Mouse (Mus musculus) heart, embryonic 12.5 days (tissue): ENCODE results near the gene Atr. TPM values are rescaled to one million over a fixed set of nuclear protein-coding genes. Genes with fewer than 3 reads are reported as not detected.
A peak's percentile ranks its signal among the peaks of the same experiment; 100 is the strongest.
"Not testable (repeated sequence)": the region's sequence is repeated elsewhere in the genome, so short reads cannot be mapped to it uniquely, and the experiment has no call there.

ENCODE experiments used
- ATAC-seq: fragments of 200-750 bp; cut with Nextera tagmentation; 2 replicates; pipeline ENCODE4 v1.8.0; 2017; ENCODE audit warnings: moderate TSS enrichment, moderate library complexity; ENCODE audit not compliant: insufficient number of reproducible peaks, low FRiP score
- H3K27ac ChIP-seq: fragments of 300-500 bp; sonication (generic); 2 replicates; pipeline ENCODE4 v1.5.1; 2016; ENCODE audit warnings: mild to moderate bottlenecking, moderate library complexity; ENCODE audit not compliant: poor library complexity, severe bottlenecking
- H3K27me3 ChIP-seq: fragments of 300-500 bp; sonication (generic); replicated peaks from 2 replicates; pipeline ENCODE4 v1.6.1; 2016; ENCODE audit warnings: mild to moderate bottlenecking, moderate library complexity
- H3K36me3 ChIP-seq: fragments of 300-500 bp; sonication (generic); 2 replicates; pipeline ENCODE4 v1.6.1; 2016; ENCODE audit warnings: mild to moderate bottlenecking, moderate library complexity
- H3K4me1 ChIP-seq: fragments of 300-500 bp; sonication (generic); replicated peaks from 2 replicates; pipeline ENCODE4 v1.6.1; 2016; ENCODE audit warnings: mild to moderate bottlenecking
- H3K4me2 ChIP-seq: fragments of 300-500 bp; sonication (generic); 2 replicates; pipeline ENCODE4 v1.6.1; 2016; ENCODE audit warnings: mild to moderate bottlenecking, moderate library complexity
- H3K4me3 ChIP-seq: fragments of 300-500 bp; sonication (generic); 2 replicates; pipeline ENCODE4 v1.5.1; 2016; ENCODE audit warnings: mild to moderate bottlenecking
- H3K9ac ChIP-seq: fragments of 300-500 bp; sonication (generic); 2 replicates; pipeline ENCODE4 v1.6.1; 2016; ENCODE audit warnings: mild to moderate bottlenecking, moderate library complexity
- H3K9me3 ChIP-seq: fragments of 300-500 bp; sonication (generic); replicated peaks from 2 replicates; pipeline ENCODE4 v1.6.1; 2016; ENCODE audit warnings: mild to moderate bottlenecking, moderate library complexity
- WGBS: fragments of 180-500 bp; shearing (Covaris S2); methylation state at CpG from one replicate; pipeline ENCODE4 v1.1.7; 2016; 5-methylcytosine and 5-hydroxymethylcytosine counted together
- polyA plus RNA-seq: library from polyadenylated mRNA; unstranded; fragments of >200 nt; fragmentation: Nextera tagmentation; extraction: Ambion mirVana; gene quantifications from 2 replicates; pipeline ENCODE4 v1.2.1, GENCODE M21; 2016

Atr gene
- polyA plus RNA-seq, 1 experiment from 2014 or later, result 15.7 TPM

- H3K4me3 ChIP-seq, result no peak overlapping the region
- no peak overlapping the region for H3K9ac ChIP-seq
- H3K27ac ChIP-seq, result no peak overlapping the region
- no peaks in the 10 kb centered on the region for H3K9me3 ChIP-seq
- no peak for ATAC-seq
- H3K4me1 ChIP-seq, result no peaks in the 10 kb centered on the region
- H3K36me3 ChIP-seq, result peaks cover 23% of the 10 kb centered on the region
- no peaks in the 10 kb centered on the region for H3K27me3 ChIP-seq
- no peak overlapping the region for H3K4me2 ChIP-seq
Measured at GRCm38 (mm10) chr9:95932855-95933254, 75.5 kb downstream of the Atr start.

- H3K27ac ChIP-seq, result no peak overlapping the region
- WGBS, result 65% methylated on average over 4 of the region's 4 CpGs
Measured at GRCm38 (mm10) chr9:95953658-95954057, 96.3 kb downstream of the Atr start.

GRCm38 (mm10) chr9:95954226-95954584, 96.8 kb downstream of the Atr start:
- H3K36me3 ChIP-seq, result peaks cover 3% of the 10 kb centered on the region; the same call in 1 of the 2 replicates
- peak; percentile 24; the same call in 1 of the 2 replicates for ATAC-seq
- under 1% methylated on average over 7 of the region's 7 CpGs for WGBS
- no peaks in the 10 kb centered on the region for H3K9me3 ChIP-seq
- H3K4me1 ChIP-seq, result peaks cover 8% of the 10 kb centered on the region
- peak overlapping the region; percentile 96 for H3K9ac ChIP-seq
- H3K4me2 ChIP-seq, result peak overlapping the region; percentile 86
- peak overlapping the region; percentile 83 for H3K4me3 ChIP-seq
- peak overlapping the region; percentile 48 for H3K27ac ChIP-seq
- no peaks in the 10 kb centered on the region for H3K27me3 ChIP-seq

More at GRCm38 (mm10) chr9:95953658-95954057, 96.3 kb downstream of the Atr start:
- ATAC-seq, result no peak
- Histone ChIP-seq H3K4me2 (peak overlapping the region; percentile 30; the same call in 1 of the 2 replicates), H3K4me1 (peaks cover 6% of the 10 kb centered on the region), H3K4me3 (peak overlapping the region; percentile 83), H3K9ac (no peak overlapping the region), H3K27me3 (no peaks in the 10 kb centered on the region), H3K36me3 (peaks cover 3% of the 10 kb centered on the region; the same call in 1 of the 2 replicates), H3K9me3 (no peaks in the 10 kb centered on the region)

- H3K4me2 ChIP-seq, result peak within 1 kb of the TSS; percentile 86
- H3K27me3 ChIP-seq, result no peaks in the 10 kb centered on the region
- under 1% methylated on average over 57 of the region's 57 CpGs for WGBS
- peaks cover 12% of the 10 kb centered on the region for H3K4me1 ChIP-seq
- no peaks in the 10 kb centered on the region for H3K9me3 ChIP-seq
- H3K36me3 ChIP-seq, result peaks cover 5% of the 10 kb centered on the region; the same call in 1 of the 2 replicates
- peak within 1 kb of the TSS; percentile 96 for H3K9ac ChIP-seq
- peak within 1 kb of the TSS; percentile 90 for H3K27ac ChIP-seq
- ATAC-seq, result peak; percentile 99
- peak within 1 kb of the TSS; percentile 83 for H3K4me3 ChIP-seq
Measured at GRCm38 (mm10) chr9:95954585-95955461, 97.4 kb downstream of the Atr start, which contains the start of gene Xrn1. Gene Xrn1, plus strand, starts transcription at chr9:95954760.

GRCm38 (mm10) chr9:95957611-95958010, 100.2 kb downstream of the Atr start:
- 77% methylated on average over 2 of the region's 2 CpGs for WGBS
- Histone ChIP-seq H3K4me1 (peaks cover 12% of the 10 kb centered on the region), H3K9ac (no peak overlapping the region), H3K9me3 (no peaks in the 10 kb centered on the region), H3K27ac (no peak overlapping the region), H3K27me3 (no peaks in the 10 kb centered on the region), H3K4me3 (no peak overlapping the region), H3K4me2 (no peak overlapping the region), H3K36me3 (0 out of 2 replicates have a peak, but pooled peaks cover 2% of the 10 kb centered on the region)
- no peak for ATAC-seq

- Histone ChIP-seq H3K27ac (no peak overlapping the region), H3K36me3 (0 out of 2 replicates have a peak, but pooled peaks cover 2% of the 10 kb centered on the region), H3K9ac (no peak overlapping the region), H3K27me3 (no peaks in the 10 kb centered on the region), H3K9me3 (no peaks in the 10 kb centered on the region), H3K4me3 (no peak overlapping the region), H3K4me2 (no peak overlapping the region), H3K4me1 (peaks cover 12% of the 10 kb centered on the region)
- no peak for ATAC-seq
- WGBS, result 93% methylated on average over 7 of the region's 7 CpGs
Measured at GRCm38 (mm10) chr9:95958041-95958730, 100.8 kb downstream of the Atr start.

GRCm38 (mm10) chr9:95958731-95959105, 101.3 kb downstream of the Atr start:
- peaks cover 12% of the 10 kb centered on the region for H3K4me1 ChIP-seq
- not testable (repeated sequence) for H3K4me3 ChIP-seq, H3K4me2 ChIP-seq, H3K9me3 ChIP-seq, H3K27ac ChIP-seq, H3K27me3 ChIP-seq, ATAC-seq, H3K36me3 ChIP-seq, H3K9ac ChIP-seq
- 100% methylated on average over 2 of the region's 2 CpGs for WGBS

- no peak overlapping the region for H3K27ac ChIP-seq
- peaks cover 4% of the 10 kb centered on the region for H3K36me3 ChIP-seq
- H3K9me3 ChIP-seq, result no peaks in the 10 kb centered on the region
- H3K9ac ChIP-seq, result no peak overlapping the region
- peaks cover 12% of the 10 kb centered on the region; the same call in 1 of the 2 replicates for H3K4me1 ChIP-seq
- H3K4me2 ChIP-seq, result no peak overlapping the region
- ATAC-seq, result no peak
- H3K27me3 ChIP-seq, result no peaks in the 10 kb centered on the region
- WGBS, result 86% methylated on average over 6 of the region's 6 CpGs
- no peak overlapping the region for H3K4me3 ChIP-seq
Measured at GRCm38 (mm10) chr9:95959246-95959645, 101.8 kb downstream of the Atr start.

- Histone ChIP-seq H3K9ac (no peak overlapping the region), H3K27me3 (no peaks in the 10 kb centered on the region), H3K36me3 (peaks cover 10% of the 10 kb centered on the region), H3K4me2 (no peak overlapping the region), H3K27ac (no peak overlapping the region), H3K4me1 (peaks cover 12% of the 10 kb centered on the region; the same call in 1 of the 2 replicates), H3K4me3 (no peak overlapping the region), H3K9me3 (no peaks in the 10 kb centered on the region)
- WGBS, result 92% methylated on average over 3 of the region's 3 CpGs
- no peak for ATAC-seq
Measured at GRCm38 (mm10) chr9:95959732-95960428, 102.5 kb downstream of the Atr start.

GRCm38 (mm10) chr9:95961058-95961457, 103.7 kb downstream of the Atr start:
- Histone ChIP-seq H3K4me3 (no peak overlapping the region), H3K9ac (no peak overlapping the region), H3K4me1 (peaks cover 12% of the 10 kb centered on the region; the same call in 1 of the 2 replicates), H3K4me2 (no peak overlapping the region), H3K9me3 (no peaks in the 10 kb centered on the region), H3K36me3 (peaks cover 15% of the 10 kb centered on the region), H3K27ac (no peak overlapping the region), H3K27me3 (no peaks in the 10 kb centered on the region)
- no peak for ATAC-seq

- ATAC-seq, result no peak
- H3K9me3 ChIP-seq, result no peaks in the 10 kb centered on the region
- H3K36me3 ChIP-seq, result peaks cover 25% of the 10 kb centered on the region
- H3K27me3 ChIP-seq, result no peaks in the 10 kb centered on the region
- H3K9ac ChIP-seq, result no peak overlapping the region
- H3K27ac ChIP-seq, result no peak overlapping the region
- H3K4me2 ChIP-seq, result no peak overlapping the region
- WGBS, result 94% methylated on average over 13 of the region's 13 CpGs
- H3K4me1 ChIP-seq, result 0 out of 2 replicates have a peak, but pooled peaks cover 6% of the 10 kb centered on the region
- no peak overlapping the region for H3K4me3 ChIP-seq
Measured at GRCm38 (mm10) chr9:95964037-95964436, 106.6 kb downstream of the Atr start.
